Mouse (Mus musculus) stomach, postnatal 0 days (tissue): ENCODE data around the gene Zzef1.

ENCODE experiments used
- CTCF ChIP-seq: IDR thresholded peaks from 2 replicates; pipeline ENCODE4 v1.5.1; 2016; ENCODE audit warnings: antibody characterized with exemption, low read depth, mild to moderate bottlenecking, moderate library complexity
- EP300 ChIP-seq: optimal IDR thresholded peaks from 2 replicates; pipeline ENCODE3; 2016; ENCODE audit warnings: antibody characterized with exemption

GRCm38 (mm10) chr11:72798112-72798511, 2.1 kb downstream of the Zzef1 start:
- TF ChIP-seq EP300 (no peak), CTCF (no peak)
